Comparison of ENCODE assay signal across 1 mouse cellular context in the genomic region with DNA sequence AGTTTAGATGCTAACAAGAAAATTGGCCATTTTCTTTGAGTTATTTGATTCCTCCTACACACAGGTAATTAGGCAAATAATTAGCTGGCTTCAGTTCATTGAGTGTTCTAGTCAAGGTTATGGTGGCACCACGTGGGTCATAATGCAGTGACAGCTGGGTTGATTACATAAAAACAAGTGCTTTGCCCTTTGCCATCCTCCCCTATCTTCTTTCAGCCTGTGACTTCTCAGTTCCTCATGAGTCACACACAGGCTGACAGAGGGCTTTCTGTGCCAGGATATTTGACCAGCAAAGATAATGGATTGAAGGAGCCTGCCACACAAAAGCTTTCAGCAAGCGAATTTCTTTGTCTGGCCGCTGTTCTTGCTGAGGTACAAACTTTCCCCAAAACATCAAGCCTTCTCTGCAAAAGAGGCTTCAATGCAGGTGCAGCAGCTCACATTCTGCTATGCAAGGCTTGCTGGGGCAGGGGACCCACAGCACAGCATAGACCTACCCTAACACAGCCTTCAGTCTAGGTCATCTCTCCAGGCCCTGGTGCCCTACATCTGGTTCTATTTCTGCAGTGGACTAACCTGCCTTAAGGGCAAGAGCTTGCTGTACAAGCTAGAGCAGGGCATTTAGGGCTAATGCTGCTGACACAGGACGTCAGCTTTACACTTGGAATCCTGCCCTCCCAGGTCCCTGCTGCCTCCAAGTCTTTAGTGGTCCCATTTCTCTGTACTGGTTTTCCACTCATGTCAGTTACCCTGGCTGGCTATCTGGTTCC.
TF ChIP-seq lines count a peak whose summit lies in the region.

No protein-coding gene starts in this region.

TF ChIP-seq in C2C12, 6 proteins besides CTCF, POLR2A, EP300 and RAD21 (continued from another document):
- TF ChIP-seq MYOG (IDR thresholded peaks at IDR 0.05; ENCODE audit: control insufficient read depth, extremely low read depth, insufficient read length) = no peak
- no peak for TF ChIP-seq MAX (IDR thresholded peaks at IDR 0.05)
- TF ChIP-seq MYOD1 (IDR thresholded peaks at IDR 0.05; ENCODE audit: control insufficient read depth, insufficient read length, low read depth) = peak; percentile 50
- TF ChIP-seq CEBPB (IDR thresholded peaks at IDR 0.05; ENCODE audit: low read depth) = no peak
